Mouse (Mus musculus) G1E (cell line): Measurements from ENCODE around the gene Fkbp1a. TPM values are rescaled to one million over a fixed set of nuclear protein-coding genes. Genes with fewer than 3 reads are reported as not detected.

Source experiments
- ATAC-seq: 2 replicates; pipeline ENCODE4 v1.8.0; 2016; ENCODE audit warnings: mild to moderate bottlenecking; ENCODE audit not compliant: insufficient number of reproducible peaks, poor library complexity, low FRiP score, severe bottlenecking; ENCODE audit errors: extremely low read depth
- DNase-seq: peaks from one replicate; pipeline ENCODE4 v3.0.0; 2012; ENCODE audit warnings: low spot score
- H3K27me3 ChIP-seq: 2 replicates; pipeline ENCODE4 v1.6.1; 2012; ENCODE audit warnings: mild to moderate bottlenecking, low read length, inconsistent platforms; ENCODE audit not compliant: insufficient read depth
- H3K36me3 ChIP-seq: replicated peaks from 2 replicates; pipeline ENCODE3; 2012; ENCODE audit warnings: mild to moderate bottlenecking, inconsistent platforms
- H3K4me1 ChIP-seq: 2 replicates; pipeline ENCODE4 v1.6.1; 2012; ENCODE audit warnings: low read depth, low read length, inconsistent platforms, mixed read lengths; ENCODE audit not compliant: insufficient read depth
- H3K4me3 ChIP-seq: 2 replicates; pipeline ENCODE4 v1.5.1; 2012; ENCODE audit warnings: low read depth, mild to moderate bottlenecking, inconsistent platforms, low read length, moderate library complexity, mixed read lengths
- H3K9me3 ChIP-seq: replicated peaks from 2 replicates; pipeline ENCODE4 v1.6.1; 2012; ENCODE audit warnings: inconsistent platforms
- CTCF ChIP-seq: IDR thresholded peaks from 2 replicates; pipeline ENCODE4 v1.5.1; 2012; ENCODE audit warnings: low read depth, low read length, inconsistent platforms, mixed read lengths
- GATA1 ChIP-seq: IDR thresholded peaks from 2 replicates; pipeline ENCODE4 v1.6.1; 2012; ENCODE audit warnings: borderline replicate concordance, low read length, inconsistent platforms, mixed read lengths
- GATA2 ChIP-seq: IDR thresholded peaks from 2 replicates; pipeline ENCODE4 v1.6.1; 2012; ENCODE audit warnings: low read depth, low read length, inconsistent platforms, borderline replicate concordance
- POLR2AphosphoS5 ChIP-seq: IDR thresholded peaks from 2 replicates; pipeline ENCODE4 v1.6.1; 2012; ENCODE audit warnings: low read depth, low read length, inconsistent platforms; ENCODE audit not compliant: insufficient replicate concordance
- TAL1 ChIP-seq: conservative IDR thresholded peaks from 2 replicates; pipeline ENCODE4 v1.6.1; 2012; ENCODE audit warnings: low read depth, low read length, inconsistent platforms, mixed read lengths
- polyA plus RNA-seq: library from polyadenylated mRNA; stranded (reverse); fragments of >175 nt; gene quantifications from 2 replicates; pipeline ENCODE4 v1.2.3, GENCODE M21; 2012
- total RNA-seq, 2 experiments: library from RNA; stranded (forward) in 1 of 2; stranded (reverse) in 1 of 2; fragments of 200-1000 nt in 1 of 2; fragments of >200 nt in 1 of 2; fragmentation: Nextera tagmentation in 1 of 2; gene quantifications; 2 replicates each; pipeline ENCODE4 v1.2.3; 2014 to 2017

The Fkbp1a gene
- total and polyA plus RNA-seq, 3 experiments, result 20.3 to 184 (median 96.4) TPM

DNA sequence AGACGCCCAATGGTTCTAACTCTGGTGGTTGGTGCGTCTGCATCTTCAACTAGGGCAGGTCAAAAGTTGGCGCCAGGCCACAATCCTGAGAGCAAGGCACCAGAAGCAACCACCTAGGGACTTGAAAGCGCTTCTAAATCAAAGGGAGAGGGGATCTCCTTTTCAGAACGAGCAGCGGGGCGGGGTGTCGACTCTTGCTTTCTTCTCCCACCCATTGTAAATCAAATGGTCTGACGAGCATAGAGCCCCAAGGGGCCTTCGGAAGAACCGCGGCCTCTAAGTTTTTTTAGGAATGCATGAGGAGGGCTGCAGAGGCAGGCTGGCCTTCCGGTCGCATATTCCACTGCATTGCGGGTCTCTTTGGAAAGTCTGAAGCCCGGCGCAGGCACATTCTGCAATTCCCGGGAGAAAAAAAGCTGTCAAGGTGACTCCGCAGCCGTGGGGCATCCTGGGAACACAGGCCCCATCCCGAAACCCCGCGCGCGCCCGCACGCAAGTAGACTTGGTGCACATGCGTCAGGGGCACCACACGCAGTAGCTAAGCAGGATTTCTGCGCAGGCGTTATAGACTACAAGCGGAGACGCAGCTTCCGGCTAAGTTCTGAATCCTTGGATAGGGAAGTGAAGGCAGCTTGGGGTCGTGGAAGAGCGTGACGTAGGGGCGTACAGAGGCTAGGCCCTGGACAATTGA, 33.6 kb downstream of the Fkbp1a start:
- Histone ChIP-seq H3K36me3 (no peaks in the 10 kb centered on the region), H3K4me1 (peaks cover 3% of the 10 kb centered on the region; the same call in 1 of the 2 replicates), H3K9me3 (no peaks in the 10 kb centered on the region), H3K27me3 (peaks cover 22% of the 10 kb centered on the region), H3K4me3 (no peak overlapping the region)
- TF ChIP-seq POLR2AphosphoS5 (no peak), CTCF (no peak), TAL1 (no peak), GATA1 (no peak), GATA2 (no peak)
- DNase-seq (no peak), ATAC-seq (no peak)

DNA sequence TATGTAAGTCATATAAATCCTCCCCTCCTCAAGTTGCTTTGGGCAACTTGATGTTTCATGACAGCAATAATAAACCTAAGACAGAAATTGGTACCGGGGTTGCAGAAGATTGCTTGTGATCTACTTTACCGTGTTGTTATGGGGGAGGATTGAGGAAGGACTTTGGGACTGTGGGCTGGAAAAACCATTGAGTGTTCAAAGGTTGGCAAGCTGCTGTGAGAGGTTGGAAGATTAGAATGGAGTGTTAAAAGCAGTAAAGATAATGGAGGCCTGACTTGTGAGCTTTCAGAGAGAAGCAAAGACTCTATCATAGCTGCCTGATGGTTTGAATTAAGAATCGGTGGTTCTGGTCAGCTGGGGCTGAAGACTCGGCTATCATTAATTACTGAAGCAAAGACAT, 36.9 kb downstream of the Fkbp1a start:
- no peaks in the 10 kb centered on the region for H3K9me3 ChIP-seq

GRCm38 (mm10) chr2:151580945-151581344, 38.7 kb downstream of the Fkbp1a start:
- Histone ChIP-seq H3K9me3 (no peaks in the 10 kb centered on the region), H3K27me3 (peaks cover 24% of the 10 kb centered on the region), H3K4me1 (no peaks in the 10 kb centered on the region), H3K4me3 (no peak overlapping the region), H3K36me3 (no peaks in the 10 kb centered on the region)
- DNase-seq (no peak), ATAC-seq (no peak)
- no peak for TF ChIP-seq GATA1
- no peak for TF ChIP-seq GATA2
- TF ChIP-seq POLR2AphosphoS5, result no peak
- no peak for TF ChIP-seq TAL1
- no peak for TF ChIP-seq CTCF

More for the DNA sequence above, 36.9 kb downstream of the Fkbp1a start:
- DNase-seq (no peak), ATAC-seq (no peak)
- peaks cover 28% of the 10 kb centered on the region for H3K27me3 ChIP-seq
- no peak for TF ChIP-seq TAL1
- TF ChIP-seq POLR2AphosphoS5, result no peak
- TF ChIP-seq GATA2, result no peak
- TF ChIP-seq GATA1, result no peak
- no peak for TF ChIP-seq CTCF
- no peak overlapping the region for H3K4me3 ChIP-seq
- H3K4me1 ChIP-seq, result no peaks in the 10 kb centered on the region
- no peaks in the 10 kb centered on the region for H3K36me3 ChIP-seq

GRCm38 (mm10) chr2:151585934-151586333, 43.7 kb downstream of the Fkbp1a start:
- DNase-seq (no peak), ATAC-seq (no peak)
- Histone ChIP-seq H3K4me3 (no peak overlapping the region), H3K36me3 (no peaks in the 10 kb centered on the region), H3K9me3 (no peaks in the 10 kb centered on the region), H3K4me1 (no peaks in the 10 kb centered on the region), H3K27me3 (peaks cover 17% of the 10 kb centered on the region)
- no peak for TF ChIP-seq CTCF
- no peak for TF ChIP-seq TAL1
- TF ChIP-seq GATA1, result no peak

- Histone ChIP-seq H3K36me3 (no peaks in the 10 kb centered on the region), H3K4me1 (no peaks in the 10 kb centered on the region), H3K27me3 (peaks cover 19% of the 10 kb centered on the region), H3K9me3 (no peaks in the 10 kb centered on the region), H3K4me3 (no peak overlapping the region)
- DNase-seq (no peak), ATAC-seq (no peak)
- no peak for TF ChIP-seq POLR2AphosphoS5
- TF ChIP-seq TAL1, result no peak
- no peak for TF ChIP-seq CTCF
- TF ChIP-seq GATA2, result no peak
- no peak for TF ChIP-seq GATA1
Observed at GRCm38 (mm10) chr2:151586807-151587206, 44.5 kb downstream of the Fkbp1a start.

- no peaks in the 10 kb centered on the region for H3K9me3 ChIP-seq
- peaks cover 24% of the 10 kb centered on the region for H3K27me3 ChIP-seq
- H3K4me1 ChIP-seq, result no peaks in the 10 kb centered on the region
- no peak overlapping the region for H3K4me3 ChIP-seq
- no peak for DNase-seq
- H3K36me3 ChIP-seq, result no peaks in the 10 kb centered on the region
- TF ChIP-seq POLR2AphosphoS5, result no peak
- no peak for TF ChIP-seq GATA2
- TF ChIP-seq CTCF, result no peak
- no peak for TF ChIP-seq GATA1
- TF ChIP-seq TAL1, result no peak
- no peak for ATAC-seq
Observed at GRCm38 (mm10) chr2:151587306-151587705, 45.0 kb downstream of the Fkbp1a start.

- H3K4me1 ChIP-seq, result no peaks in the 10 kb centered on the region
- ATAC-seq (no peak), DNase-seq (no peak)
- TF ChIP-seq GATA2 (no peak), POLR2AphosphoS5 (no peak), CTCF (no peak), GATA1 (no peak), TAL1 (no peak)
- no peak overlapping the region for H3K4me3 ChIP-seq
- H3K36me3 ChIP-seq, result no peaks in the 10 kb centered on the region
- no peaks in the 10 kb centered on the region for H3K9me3 ChIP-seq
- peaks cover 21% of the 10 kb centered on the region; the same call in 1 of the 2 replicates for H3K27me3 ChIP-seq
Observed at GRCm38 (mm10) chr2:151598068-151598467, 55.8 kb downstream of the Fkbp1a start.
